Mouse (Mus musculus) forebrain, embryonic 12.5 days (tissue): ENCODE measurements at regions not wholly inside any gene's neighbourhood (a gene's known extent, or its start where the extent isn't known, plus 50 kb on each side); places are given as distances from the start of the nearest gene placed in this dataset.

ENCODE experiments used
- ATAC-seq: fragments of 200-750 bp; cut with Nextera tagmentation; 2 replicates; pipeline ENCODE4 v1.8.0; 2017; ENCODE audit warnings: moderate TSS enrichment; ENCODE audit not compliant: low FRiP score
- H3K27ac ChIP-seq: fragments of 300-500 bp; sonication (generic); 2 replicates; pipeline ENCODE4 v1.5.1; 2016; ENCODE audit warnings: mild to moderate bottlenecking
- H3K27me3 ChIP-seq: fragments of 300-500 bp; sonication (generic); 2 replicates; pipeline ENCODE4 v1.6.1; 2016; ENCODE audit warnings: mild to moderate bottlenecking
- H3K36me3 ChIP-seq: fragments of 300-500 bp; sonication (generic); replicated peaks from 2 replicates; pipeline ENCODE4 v1.6.1; 2016; ENCODE audit warnings: mild to moderate bottlenecking
- H3K4me1 ChIP-seq: fragments of 300-500 bp; sonication (generic); 2 replicates; pipeline ENCODE4 v1.6.1; 2016
- H3K4me2 ChIP-seq: fragments of 300-500 bp; sonication (generic); 2 replicates; pipeline ENCODE4 v1.6.1; 2016; ENCODE audit warnings: mild to moderate bottlenecking, moderate library complexity
- H3K4me3 ChIP-seq: fragments of 300-500 bp; sonication (generic); replicated peaks from 2 replicates; pipeline ENCODE4 v1.5.1; 2016; ENCODE audit warnings: mild to moderate bottlenecking
- H3K9ac ChIP-seq: fragments of 300-500 bp; sonication (generic); 2 replicates; pipeline ENCODE4 v1.6.1; 2016; ENCODE audit warnings: mild to moderate bottlenecking
- H3K9me3 ChIP-seq: fragments of 300-500 bp; sonication (generic); 2 replicates; pipeline ENCODE4 v1.6.1; 2016
- WGBS: fragments of 180-500 bp; shearing (Covaris S2); methylation state at CpG from one replicate; pipeline ENCODE4 v1.1.7; 2016; 5-methylcytosine and 5-hydroxymethylcytosine counted together

GRCm38 (mm10) chr1:75873911-75874310 is 327.8 kb downstream of the Slc4a3 start:
- whole genome bisulfite sequencing = 85% methylated on average over 6 of the region's 6 CpGs
- no peak overlapping the region for H3K4me2 ChIP-seq
- H3K9ac ChIP-seq = no peak overlapping the region
- H3K36me3 ChIP-seq = no peaks in the 10 kb centered on the region
- no peaks in the 10 kb centered on the region for H3K9me3 ChIP-seq
- no peak for ATAC-seq
- H3K4me3 ChIP-seq = no peak overlapping the region
- no peaks in the 10 kb centered on the region for H3K27me3 ChIP-seq
- H3K4me1 ChIP-seq = no peaks in the 10 kb centered on the region
- no peak overlapping the region for H3K27ac ChIP-seq

- Histone ChIP-seq H3K9ac (no peak overlapping the region), H3K27me3 (no peaks in the 10 kb centered on the region), H3K4me2 (no peak overlapping the region), H3K4me3 (no peak overlapping the region), H3K4me1 (no peaks in the 10 kb centered on the region), H3K36me3 (no peaks in the 10 kb centered on the region), H3K9me3 (no peaks in the 10 kb centered on the region), H3K27ac (no peak overlapping the region)
- WGBS = 87% methylated on average over 5 of the region's 5 CpGs
- ATAC-seq = no peak
Measured at GRCm38 (mm10) chr1:75877209-75877608, 331.1 kb downstream of the Slc4a3 start.

- Histone ChIP-seq H3K4me1 (peaks cover 19% of the 10 kb centered on the region), H3K4me3 (no peak overlapping the region), H3K4me2 (no peak overlapping the region), H3K27me3 (no peaks in the 10 kb centered on the region), H3K9ac (no peak overlapping the region), H3K36me3 (no peaks in the 10 kb centered on the region), H3K27ac (no peak overlapping the region), H3K9me3 (no peaks in the 10 kb centered on the region)
- WGBS = 77% methylated on average over 7 of the region's 7 CpGs
- ATAC-seq = no peak
Measured at GRCm38 (mm10) chr1:75885632-75886031, 339.6 kb downstream of the Slc4a3 start.

GRCm38 (mm10) chr1:75888499-75889208 is 342.6 kb downstream of the Slc4a3 start:
- WGBS = 6% methylated on average over 9 of the region's 9 CpGs
- Histone ChIP-seq H3K9ac (no peak overlapping the region), H3K4me1 (peaks cover 19% of the 10 kb centered on the region), H3K36me3 (no peaks in the 10 kb centered on the region), H3K27me3 (no peaks in the 10 kb centered on the region), H3K4me3 (no peak overlapping the region), H3K4me2 (peak overlapping the region; percentile 24), H3K27ac (no peak overlapping the region; the same call in 1 of the 2 replicates), H3K9me3 (no peaks in the 10 kb centered on the region)
- no peak for ATAC-seq

- Histone ChIP-seq H3K9ac (no peak overlapping the region), H3K36me3 (no peaks in the 10 kb centered on the region), H3K27ac (no peak overlapping the region), H3K4me3 (no peak overlapping the region), H3K9me3 (0 out of 2 replicates have a peak, but pooled peaks cover 6% of the 10 kb centered on the region), H3K27me3 (no peaks in the 10 kb centered on the region), H3K4me1 (peaks cover 19% of the 10 kb centered on the region), H3K4me2 (no peak overlapping the region)
- WGBS = 69% methylated on average over 4 of the region's 4 CpGs
- ATAC-seq = no peak
Measured at GRCm38 (mm10) chr1:75889847-75890591, 344.0 kb downstream of the Slc4a3 start.

GRCm38 (mm10) chr1:75890636-75891276 is 344.7 kb downstream of the Slc4a3 start:
- 54% methylated on average over 10 of the region's 10 CpGs for WGBS
- Histone ChIP-seq H3K4me3 (no peak overlapping the region), H3K4me1 (peaks cover 19% of the 10 kb centered on the region), H3K27ac (no peak overlapping the region), H3K4me2 (no peak overlapping the region), H3K36me3 (no peaks in the 10 kb centered on the region), H3K9ac (no peak overlapping the region), H3K27me3 (no peaks in the 10 kb centered on the region), H3K9me3 (0 out of 2 replicates have a peak, but pooled peaks cover 6% of the 10 kb centered on the region)
- no peak for ATAC-seq

- no peak overlapping the region for H3K4me3 ChIP-seq
- no peak overlapping the region for H3K9ac ChIP-seq
- no peaks in the 10 kb centered on the region for H3K27me3 ChIP-seq
- H3K4me2 ChIP-seq = no peak overlapping the region
- no peaks in the 10 kb centered on the region for H3K36me3 ChIP-seq
- no peaks in the 10 kb centered on the region for H3K4me1 ChIP-seq
- 0 out of 2 replicates have a peak, but pooled peaks cover 6% of the 10 kb centered on the region for H3K9me3 ChIP-seq
- WGBS = 92% methylated on average over 1 of the region's 1 CpGs
- no peak for ATAC-seq
- H3K27ac ChIP-seq = no peak overlapping the region
Measured at GRCm38 (mm10) chr1:75895550-75895949, 349.5 kb downstream of the Slc4a3 start.

GRCm38 (mm10) chr1:75901146-75901545 is 355.1 kb downstream of the Slc4a3 start:
- WGBS = 15% methylated on average over 1 of the region's 1 CpGs
- H3K27ac ChIP-seq = no peak overlapping the region
- ATAC-seq = 0 out of 2 replicates have a peak, but pooled peaks have one; percentile 63

GRCm38 (mm10) chr1:75905699-75906470 is 359.8 kb downstream of the Slc4a3 start:
- Histone ChIP-seq H3K4me1 (peaks cover 25% of the 10 kb centered on the region), H3K4me2 (no peak overlapping the region), H3K27ac (peak overlapping the region; percentile 77), H3K4me3 (no peak overlapping the region), H3K9me3 (no peaks in the 10 kb centered on the region), H3K36me3 (no peaks in the 10 kb centered on the region), H3K27me3 (no peaks in the 10 kb centered on the region), H3K9ac (no peak overlapping the region)
- 22% methylated on average over 9 of the region's 9 CpGs for WGBS
- peak; percentile 57; the same call in 1 of the 2 replicates for ATAC-seq

More at GRCm38 (mm10) chr1:75901146-75901545, 355.1 kb downstream of the Slc4a3 start:
- H3K27me3 ChIP-seq = no peaks in the 10 kb centered on the region
- peaks cover 19% of the 10 kb centered on the region for H3K4me1 ChIP-seq
- no peak overlapping the region for H3K9ac ChIP-seq
- no peak overlapping the region for H3K4me3 ChIP-seq
- H3K36me3 ChIP-seq = no peaks in the 10 kb centered on the region
- H3K9me3 ChIP-seq = no peaks in the 10 kb centered on the region
- no peak overlapping the region for H3K4me2 ChIP-seq

- no peak overlapping the region for H3K27ac ChIP-seq
- WGBS = 97% methylated on average over 2 of the region's 2 CpGs
- H3K9me3 ChIP-seq = no peaks in the 10 kb centered on the region
- 0 out of 2 replicates have a peak, but pooled peaks cover 3% of the 10 kb centered on the region for H3K4me1 ChIP-seq
- H3K27me3 ChIP-seq = peaks cover 10% of the 10 kb centered on the region; the same call in 1 of the 2 replicates
- H3K4me3 ChIP-seq = no peak overlapping the region
- H3K36me3 ChIP-seq = no peaks in the 10 kb centered on the region
- no peak overlapping the region for H3K4me2 ChIP-seq
- no peak overlapping the region for H3K9ac ChIP-seq
- no peak for ATAC-seq
Measured at GRCm38 (mm10) chr1:75915311-75915710, 369.2 kb downstream of the Slc4a3 start.

GRCm38 (mm10) chr1:75916181-75916580 is 370.1 kb downstream of the Slc4a3 start:
- WGBS = 64% methylated on average over 2 of the region's 2 CpGs
- no peak overlapping the region for H3K9ac ChIP-seq

More at GRCm38 (mm10) chr1:75916181-75916580, 370.1 kb downstream of the Slc4a3 start:
- ATAC-seq = no peak
- H3K4me1 ChIP-seq = 0 out of 2 replicates have a peak, but pooled peaks cover 3% of the 10 kb centered on the region
- no peak overlapping the region for H3K27ac ChIP-seq
- no peaks in the 10 kb centered on the region for H3K9me3 ChIP-seq
- no peak overlapping the region for H3K4me3 ChIP-seq
- peaks cover 10% of the 10 kb centered on the region; the same call in 1 of the 2 replicates for H3K27me3 ChIP-seq
- no peak overlapping the region for H3K4me2 ChIP-seq
- H3K36me3 ChIP-seq = no peaks in the 10 kb centered on the region
